Mouse (Mus musculus): ENCODE data around the gene Dkkl1.

DNA sequence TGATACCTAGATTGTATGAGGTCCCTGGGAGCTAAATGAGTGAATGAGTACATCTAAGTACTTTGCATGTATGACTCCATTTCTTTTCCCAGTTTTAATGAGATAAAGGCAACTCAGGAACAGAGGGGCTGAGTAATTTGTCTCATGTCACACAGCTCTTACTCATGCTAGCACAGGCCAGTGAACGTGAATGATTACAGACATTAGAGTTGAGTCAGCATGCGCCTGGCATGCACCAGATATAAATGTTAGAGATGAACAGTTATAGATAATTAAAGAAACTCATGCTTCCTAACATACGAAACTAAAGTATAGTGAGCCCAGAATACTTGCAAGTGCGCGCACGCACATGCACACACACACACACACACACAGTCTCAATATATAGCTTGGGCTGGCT lies 21.8 kb downstream of the Dkkl1 start:
- TF ChIP-seq CTCF (IDR thresholded peaks at IDR 0.05; ENCODE audit: control insufficient read depth, insufficient read depth, low read length) (no peak), POLR2A (IDR thresholded peaks at IDR 0.05; ENCODE audit: borderline replicate concordance, control insufficient read depth, low read depth, low read length) (no peak)

Data from bone marrow, adult 2 months (tissue).